Mouse (Mus musculus) forebrain, embryonic 14.5 days (tissue): Measurements from ENCODE around the gene Tfam. TPM values are rescaled to one million over a fixed set of nuclear protein-coding genes. Genes with fewer than 3 reads are reported as not detected.

Experiments
- ATAC-seq: fragments of 200-750 bp; cut with Nextera tagmentation; 2 replicates; pipeline ENCODE4 v1.8.0; 2017; ENCODE audit warnings: mild to moderate bottlenecking, moderate library complexity
- DNase-seq: peaks from one replicate; pipeline ENCODE4 v3.0.0-alpha.2; 2015; ENCODE audit warnings: low spot score
- H3K27ac ChIP-seq: fragments of 300-500 bp; sonication (generic); 2 replicates; pipeline ENCODE4 v1.5.1; 2014; ENCODE audit warnings: low read depth, mild to moderate bottlenecking, control low read depth, low read length, moderate library complexity
- H3K27me3 ChIP-seq: fragments of 300-500 bp; sonication (generic); replicated peaks from 2 replicates; pipeline ENCODE4 v1.6.1; 2014; ENCODE audit warnings: low read length, control low read depth, mixed read lengths; ENCODE audit not compliant: control insufficient read depth, insufficient read depth
- H3K36me3 ChIP-seq: fragments of 300-500 bp; sonication (generic); 2 replicates; pipeline ENCODE4 v1.6.1; 2014; ENCODE audit warnings: low read length, control low read depth; ENCODE audit not compliant: control insufficient read depth, insufficient read depth
- H3K4me1 ChIP-seq: fragments of 300-500 bp; sonication (generic); 2 replicates; pipeline ENCODE4 v1.6.1; 2014; ENCODE audit warnings: antibody characterized with exemption, low read length, control low read depth; ENCODE audit not compliant: control insufficient read depth, insufficient read depth
- H3K4me2 ChIP-seq: fragments of 300-500 bp; sonication (generic); 2 replicates; pipeline ENCODE4 v1.6.1; 2014; ENCODE audit warnings: mild to moderate bottlenecking, control low read depth, low read length
- H3K4me3 ChIP-seq: fragments of 300-500 bp; sonication (generic); 2 replicates; pipeline ENCODE4 v1.5.1; 2014; ENCODE audit warnings: low read depth, low read length, control low read depth
- H3K9ac ChIP-seq: fragments of 300-500 bp; sonication (generic); 2 replicates; pipeline ENCODE4 v1.6.1; 2014; ENCODE audit warnings: mild to moderate bottlenecking, low read length, control low read depth, moderate library complexity
- H3K9me3 ChIP-seq: fragments of 300-500 bp; sonication (generic); replicated peaks from 2 replicates; pipeline ENCODE4 v1.6.1; 2016; ENCODE audit warnings: low read length, control low read depth, mixed read lengths; ENCODE audit not compliant: control insufficient read depth
- WGBS: fragments of 180-500 bp; shearing (Covaris S2); extraction: QIAGEN DNeasy Blood & Tissue Kit; methylation state at CpG from one replicate; pipeline ENCODE4 v1.1.7; 2014; 5-methylcytosine and 5-hydroxymethylcytosine counted together
- polyA plus RNA-seq: library from polyadenylated mRNA; unstranded; fragments of >200 nt; fragmentation: Nextera tagmentation; extraction: Ambion mirVana; gene quantifications from 2 replicates; pipeline ENCODE4 v1.2.1, GENCODE M21; 2014

The Tfam gene
- polyA plus RNA-seq, 1 experiment from 2014 or later = 56.8 TPM

- Histone ChIP-seq H3K9me3 (no peaks in the 10 kb centered on the region), H3K27me3 (no peaks in the 10 kb centered on the region), H3K4me3 (no peak overlapping the region), H3K9ac (no peak overlapping the region), H3K4me1 (no peaks in the 10 kb centered on the region; the same call in 1 of the 2 replicates), H3K36me3 (peaks cover 73% of the 10 kb centered on the region), H3K4me2 (no peak overlapping the region), H3K27ac (no peak overlapping the region)
- DNase-seq (no peak), ATAC-seq (no peak)
- WGBS = 93% methylated on average over 5 of the region's 5 CpGs
Observed at GRCm38 (mm10) chr10:71258943-71259342, 20.9 kb upstream of the Tfam start.

GRCm38 (mm10) chr10:71258516-71258915 lies 20.4 kb upstream of the Tfam start:
- Histone ChIP-seq H3K4me3 (no peak overlapping the region), H3K27ac (no peak overlapping the region), H3K9ac (no peak overlapping the region), H3K36me3 (peaks cover 74% of the 10 kb centered on the region), H3K4me2 (no peak overlapping the region), H3K4me1 (no peaks in the 10 kb centered on the region), H3K27me3 (no peaks in the 10 kb centered on the region), H3K9me3 (no peaks in the 10 kb centered on the region)
- DNase-seq (no peak), ATAC-seq (no peak)
- WGBS = 90% methylated on average over 8 of the region's 8 CpGs

- no peak for ATAC-seq
- Histone ChIP-seq H3K4me2 (no peak overlapping the region), H3K4me3 (no peak overlapping the region), H3K36me3 (peaks cover 37% of the 10 kb centered on the region), H3K27ac (no peak overlapping the region), H3K4me1 (no peaks in the 10 kb centered on the region), H3K27me3 (no peaks in the 10 kb centered on the region), H3K9ac (no peak overlapping the region), H3K9me3 (no peaks in the 10 kb centered on the region)
- WGBS = 86% methylated on average over 4 of the region's 4 CpGs
- DNase-seq = no peak
Observed at GRCm38 (mm10) chr10:71253147-71253546, 15.1 kb upstream of the Tfam start.

GRCm38 (mm10) chr10:71252421-71252820 lies 14.3 kb upstream of the Tfam start:
- Histone ChIP-seq H3K4me1 (no peaks in the 10 kb centered on the region), H3K9ac (no peak overlapping the region), H3K4me2 (no peak overlapping the region), H3K4me3 (no peak overlapping the region), H3K9me3 (no peaks in the 10 kb centered on the region), H3K27me3 (no peaks in the 10 kb centered on the region), H3K36me3 (peaks cover 31% of the 10 kb centered on the region), H3K27ac (no peak overlapping the region)
- 83% methylated on average over 5 of the region's 5 CpGs for WGBS
- no peak for ATAC-seq
- DNase-seq = no peak

- Histone ChIP-seq H3K27me3 (no peaks in the 10 kb centered on the region), H3K9ac (no peak overlapping the region), H3K4me1 (no peaks in the 10 kb centered on the region), H3K36me3 (peaks cover 27% of the 10 kb centered on the region), H3K27ac (no peak overlapping the region), H3K4me3 (no peak overlapping the region), H3K4me2 (no peak overlapping the region), H3K9me3 (no peaks in the 10 kb centered on the region)
- WGBS = 87% methylated on average over 5 of the region's 5 CpGs
- no peak for DNase-seq
- ATAC-seq = no peak
Observed at GRCm38 (mm10) chr10:71251846-71252245, 13.8 kb upstream of the Tfam start.

GRCm38 (mm10) chr10:71251256-71251655 lies 13.2 kb upstream of the Tfam start:
- WGBS = 86% methylated on average over 5 of the region's 5 CpGs
- ATAC-seq (no peak), DNase-seq (no peak)
- no peak overlapping the region for H3K4me3 ChIP-seq
- no peaks in the 10 kb centered on the region for H3K9me3 ChIP-seq
- no peaks in the 10 kb centered on the region for H3K27me3 ChIP-seq
- no peak overlapping the region for H3K27ac ChIP-seq
- H3K4me2 ChIP-seq = no peak overlapping the region
- peaks cover 21% of the 10 kb centered on the region for H3K36me3 ChIP-seq
- H3K4me1 ChIP-seq = no peaks in the 10 kb centered on the region
- no peak overlapping the region for H3K9ac ChIP-seq

- Histone ChIP-seq H3K4me2 (no peak overlapping the region), H3K9ac (no peak overlapping the region), H3K27ac (no peak overlapping the region), H3K9me3 (no peaks in the 10 kb centered on the region), H3K4me1 (no peaks in the 10 kb centered on the region), H3K4me3 (no peak overlapping the region), H3K36me3 (peaks cover 14% of the 10 kb centered on the region), H3K27me3 (no peaks in the 10 kb centered on the region)
- ATAC-seq (no peak), DNase-seq (no peak)
- 87% methylated on average over 17 of the region's 17 CpGs for WGBS
Observed at GRCm38 (mm10) chr10:71250472-71250871, 12.4 kb upstream of the Tfam start.

- Histone ChIP-seq H3K36me3 (peaks cover 5% of the 10 kb centered on the region), H3K4me1 (no peaks in the 10 kb centered on the region), H3K4me3 (no peak overlapping the region), H3K4me2 (no peak overlapping the region), H3K9me3 (no peaks in the 10 kb centered on the region), H3K9ac (no peak overlapping the region), H3K27ac (no peak overlapping the region), H3K27me3 (no peaks in the 10 kb centered on the region)
- ATAC-seq = no peak
- 84% methylated on average over 10 of the region's 10 CpGs for WGBS
- DNase-seq = no peak
Observed at GRCm38 (mm10) chr10:71249086-71249880, 11.2 kb upstream of the Tfam start.

GRCm38 (mm10) chr10:71246956-71247355 lies 8.9 kb upstream of the Tfam start:
- Histone ChIP-seq H3K4me3 (no peak overlapping the region), H3K9me3 (no peaks in the 10 kb centered on the region), H3K4me1 (no peaks in the 10 kb centered on the region), H3K36me3 (no peaks in the 10 kb centered on the region), H3K4me2 (no peak overlapping the region), H3K27ac (no peak overlapping the region), H3K27me3 (no peaks in the 10 kb centered on the region), H3K9ac (no peak overlapping the region)
- no peak for DNase-seq
- WGBS = 71% methylated on average over 7 of the region's 7 CpGs
- ATAC-seq = no peak
